Mouse (Mus musculus): ENCODE results near the gene Emp2.
"Not testable (repeated sequence)": the region's sequence is repeated elsewhere in the genome, so short reads cannot be mapped to it uniquely, and the experiment has no call there.

Emp2 gene

GRCm38 (mm10) chr16:10317197-10317544 lies 3.4 kb upstream of the Emp2 start:
- no peak for DNase-seq (ENCODE audit: low spot score in 2 of 2)

- DNase-seq (ENCODE audit: low spot score in 2 of 2), result no peak
Measured at GRCm38 (mm10) chr16:10316493-10317196, 2.9 kb upstream of the Emp2 start.

- DNase-seq (ENCODE audit: low spot score in 2 of 2), result no peak
Measured at GRCm38 (mm10) chr16:10313226-10313625, 542 bp downstream of the Emp2 start.

GRCm38 (mm10) chr16:10311989-10312388 lies 1.8 kb downstream of the Emp2 start:
- no peak for DNase-seq (ENCODE audit: low spot score in 2 of 2)

- no peak for DNase-seq (ENCODE audit: low spot score in 2 of 2)
Measured at GRCm38 (mm10) chr16:10311086-10311485, 2.7 kb downstream of the Emp2 start.

GRCm38 (mm10) chr16:10310507-10310906 lies 3.3 kb downstream of the Emp2 start:
- no peak for DNase-seq (ENCODE audit: low spot score in 2 of 2)

GRCm38 (mm10) chr16:10307351-10307750 lies 6.4 kb downstream of the Emp2 start:
- no peak for DNase-seq (ENCODE audit: low spot score in 2 of 2)

GRCm38 (mm10) chr16:10306101-10306500 lies 7.7 kb downstream of the Emp2 start:
- no peak for DNase-seq (ENCODE audit: low spot score in 2 of 2)

- DNase-seq (ENCODE audit: low spot score in 2 of 2), result no peak
Measured at GRCm38 (mm10) chr16:10301337-10301736, 12.4 kb downstream of the Emp2 start.

GRCm38 (mm10) chr16:10300231-10301186 lies 13.3 kb downstream of the Emp2 start:
- DNase-seq (ENCODE audit: low spot score in 2 of 2), result no peak

GRCm38 (mm10) chr16:10299637-10300036 lies 14.1 kb downstream of the Emp2 start:
- no peak for DNase-seq (ENCODE audit: low spot score in 2 of 2)

- DNase-seq (ENCODE audit: low spot score in 2 of 2), result no peak
Measured at GRCm38 (mm10) chr16:10297696-10298644, 15.8 kb downstream of the Emp2 start.

- no peak for DNase-seq (ENCODE audit: low spot score in 2 of 2)
Measured at GRCm38 (mm10) chr16:10288115-10288514, 25.7 kb downstream of the Emp2 start.

GRCm38 (mm10) chr16:10286513-10287268 lies 27.1 kb downstream of the Emp2 start:
- DNase-seq (ENCODE audit: low spot score in 2 of 2), result no peak

- DNase-seq (ENCODE audit: low spot score in 2 of 2), result no peak
Measured at GRCm38 (mm10) chr16:10281890-10282289, 31.9 kb downstream of the Emp2 start.

GRCm38 (mm10) chr16:10280286-10280951 lies 33.3 kb downstream of the Emp2 start:
- DNase-seq (ENCODE audit: low spot score in 2 of 2), result peak in 1 of 2 experiments; percentile 20

- not testable (repeated sequence) for DNase-seq (ENCODE audit: low spot score in 2 of 2)
Measured at GRCm38 (mm10) chr16:10276778-10277177, 37.0 kb downstream of the Emp2 start.

GRCm38 (mm10) chr16:10274465-10274864 lies 39.3 kb downstream of the Emp2 start:
- no peak for DNase-seq (ENCODE audit: low spot score in 2 of 2)

- DNase-seq (ENCODE audit: low spot score in 2 of 2), result peak in 1 of 2 experiments; percentile 26
Measured at GRCm38 (mm10) chr16:10272256-10272655, 41.5 kb downstream of the Emp2 start.

GRCm38 (mm10) chr16:10253993-10254392 lies 59.8 kb downstream of the Emp2 start:
- DNase-seq (ENCODE audit: low spot score in 2 of 2), result no peak

All from natural killer cell, adult 2 months (primary cell).